Mouse (Mus musculus): ENCODE data around the gene Inpp4b.

Inpp4b gene

GRCm38 (mm10) chr8:81854543-81854942, 512.2 kb downstream of the Inpp4b start:
- DNase-seq = no peak

GRCm38 (mm10) chr8:81855009-81855408, 512.7 kb downstream of the Inpp4b start:
- no peak for DNase-seq

- DNase-seq = no peak
Measured at GRCm38 (mm10) chr8:81856120-81856519, 513.8 kb downstream of the Inpp4b start.

GRCm38 (mm10) chr8:81856608-81857007, 514.3 kb downstream of the Inpp4b start:
- no peak for DNase-seq

GRCm38 (mm10) chr8:81858393-81858792, 516.0 kb downstream of the Inpp4b start:
- DNase-seq = no peak

- DNase-seq = no peak
Measured at GRCm38 (mm10) chr8:81859805-81860204, 517.4 kb downstream of the Inpp4b start.

GRCm38 (mm10) chr8:81861311-81861710, 519.0 kb downstream of the Inpp4b start:
- DNase-seq = no peak

GRCm38 (mm10) chr8:81862738-81863137, 520.4 kb downstream of the Inpp4b start:
- no peak for DNase-seq

- no peak for DNase-seq
Measured at GRCm38 (mm10) chr8:81864318-81864717, 522.0 kb downstream of the Inpp4b start.

GRCm38 (mm10) chr8:81865664-81866063, 523.3 kb downstream of the Inpp4b start:
- DNase-seq = no peak

- DNase-seq = peak; percentile 10
Measured at GRCm38 (mm10) chr8:81867020-81867419, 524.7 kb downstream of the Inpp4b start.

- no peak for DNase-seq
Measured at GRCm38 (mm10) chr8:81870466-81870865, 528.1 kb downstream of the Inpp4b start.

GRCm38 (mm10) chr8:81880071-81880470, 537.7 kb downstream of the Inpp4b start:
- no peak for DNase-seq

GRCm38 (mm10) chr8:81884195-81884594, 541.8 kb downstream of the Inpp4b start:
- DNase-seq = no peak

- DNase-seq = no peak
Measured at GRCm38 (mm10) chr8:81888843-81889242, 546.5 kb downstream of the Inpp4b start.

GRCm38 (mm10) chr8:81893292-81893691, 550.9 kb downstream of the Inpp4b start:
- DNase-seq = no peak

GRCm38 (mm10) chr8:81946812-81947211, 604.5 kb downstream of the Inpp4b start:
- DNase-seq = no peak

GRCm38 (mm10) chr8:81953101-81953500, 610.7 kb downstream of the Inpp4b start:
- no peak for DNase-seq

- no peak for DNase-seq
Measured at GRCm38 (mm10) chr8:81985128-81985665, 642.8 kb downstream of the Inpp4b start.

GRCm38 (mm10) chr8:81992966-81993365, 650.6 kb downstream of the Inpp4b start:
- no peak for DNase-seq

- no peak for DNase-seq
Measured at GRCm38 (mm10) chr8:81996239-81996638, 653.9 kb downstream of the Inpp4b start.

GRCm38 (mm10) chr8:81996823-81997222, 654.5 kb downstream of the Inpp4b start:
- DNase-seq = peak; percentile 14

GRCm38 (mm10) chr8:82004158-82004557, 661.8 kb downstream of the Inpp4b start:
- DNase-seq = no peak

- no peak for DNase-seq
Measured at GRCm38 (mm10) chr8:82005466-82005865, 663.1 kb downstream of the Inpp4b start.

GRCm38 (mm10) chr8:82017792-82018191, 675.4 kb downstream of the Inpp4b start:
- no peak for DNase-seq

GRCm38 (mm10) chr8:82027401-82027800, 685.0 kb downstream of the Inpp4b start:
- no peak for DNase-seq
